Mouse (Mus musculus) liver, embryonic 14.5 days (tissue): ENCODE data around the gene Procr.

Source experiments
- CTCF ChIP-seq: IDR thresholded peaks from 2 replicates; pipeline ENCODE4 v1.5.1; 2016; ENCODE audit warnings: antibody characterized with exemption, low read depth, control low read depth
- EP300 ChIP-seq: IDR thresholded peaks from 2 replicates; pipeline ENCODE4 v1.6.1; 2016; ENCODE audit warnings: antibody characterized with exemption, low read depth

DNA sequence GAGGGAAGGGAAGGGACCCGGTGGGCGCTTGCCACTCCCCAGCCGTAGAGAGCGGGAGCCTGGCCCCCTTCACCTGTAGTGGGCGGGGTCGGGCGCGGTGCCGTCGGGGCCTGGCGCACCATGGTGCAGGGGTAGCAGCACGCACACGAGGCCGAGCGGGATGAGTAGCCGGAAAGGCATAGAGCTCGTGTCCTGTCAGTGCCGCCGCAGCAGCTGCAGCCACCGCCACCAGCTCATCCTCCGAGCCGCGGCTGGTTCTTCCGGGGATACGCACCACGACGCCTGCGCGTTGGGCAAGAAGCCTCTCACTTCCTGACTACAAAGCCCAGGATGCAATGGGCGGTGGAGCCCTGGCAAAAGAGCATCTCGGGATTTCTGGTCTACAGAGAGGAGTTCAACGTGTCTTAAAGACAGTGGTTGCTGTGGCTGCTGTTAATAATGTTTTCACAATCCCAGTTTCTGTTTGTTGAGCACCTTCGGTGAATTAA lies 21.7 kb upstream of the Procr start, which contains the start of gene Edem2:
- TF ChIP-seq CTCF (0 out of 2 replicates have a peak, but pooled peaks have one; percentile 19), EP300 (no peak)
